29 mouse cellular contexts compared by ENCODE assay signal in the genomic region with DNA sequence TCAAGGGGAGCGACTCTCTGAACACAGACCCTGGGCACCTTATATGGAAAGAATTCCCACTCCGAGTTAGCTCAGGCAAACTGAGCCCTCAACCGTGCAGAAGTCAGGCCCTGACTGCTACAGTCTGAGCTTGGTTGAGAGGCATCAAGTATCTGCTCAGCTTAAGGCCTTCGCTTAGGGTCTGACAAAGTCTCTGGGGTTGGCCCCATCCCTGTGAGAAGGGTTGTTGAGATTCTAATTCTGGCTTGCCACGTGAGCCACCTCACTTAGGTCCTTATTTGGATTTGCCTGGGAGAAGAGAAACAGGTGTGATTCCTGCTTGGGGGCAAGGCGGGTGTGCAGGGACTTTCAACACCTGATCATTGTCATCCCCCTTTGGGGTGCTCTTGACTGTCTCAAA.
DNase-seq lines count a peak whose midpoint lies in the region; ATAC-seq and TF ChIP-seq lines count a peak whose summit lies in the region.
"Had no signal": no experiment of that assay in that cellular context is flagged by ENCODE, and none has a peak within 500 bp of the region (broad histone marks: within the 10 kb centered on the region; RNA-seq: fewer than 3 reads in every experiment).

No protein-coding gene starts in this region.

- no peak overlapping the region for H3K4me3 ChIP-seq in forebrain, embryonic 10.5 days
- no peak overlapping the region for H3K4me3 ChIP-seq in forebrain, embryonic 12.5 days (replicated peaks)
- H3K4me3 ChIP-seq in heart, embryonic 14.5 days (ENCODE audit: control insufficient read depth in 1 of 2, insufficient read depth in 1 of 2, low read depth in 1 of 2, low read length in 2 of 2), result no peak overlapping the region
- H3K4me3 ChIP-seq in heart, adult 2 months, result no peak overlapping the region
- H3K4me3 ChIP-seq in lung, embryonic 14.5 days (ENCODE audit: low read depth, low read length), result no peak overlapping the region
- no peak overlapping the region for H3K4me3 ChIP-seq in lung, postnatal 0 days (ENCODE audit: low read depth, low read length)
- H3K4me3 ChIP-seq in stomach, embryonic 16.5 days (replicated peaks; ENCODE audit: low read length), result no peak overlapping the region
- H3K4me3 ChIP-seq: embryonic facial prominence, embryonic 12.5 days; gastrocnemius, adult 2 months; hindbrain, embryonic 10.5 days; hindbrain, embryonic 15.5 days; limb, embryonic 12.5 days; liver, embryonic 15.5 days; lung, embryonic 15.5 days; midbrain, embryonic 13.5 days; neural tube, embryonic 13.5 days had no signal

- H3K9me3 ChIP-seq in forebrain, embryonic 10.5 days, result no peaks in the 10 kb centered on the region
- no peaks in the 10 kb centered on the region for H3K9me3 ChIP-seq in forebrain, embryonic 12.5 days
- no peaks in the 10 kb centered on the region for H3K9me3 ChIP-seq in heart, embryonic 14.5 days (ENCODE audit: control insufficient read depth, low read length)
- H3K9me3 ChIP-seq in lung, embryonic 14.5 days (ENCODE audit: low read depth, low read length), result no peaks in the 10 kb centered on the region
- H3K9me3 ChIP-seq in lung, postnatal 0 days (ENCODE audit: low read length), result no peaks in the 10 kb centered on the region
- no peaks in the 10 kb centered on the region for H3K9me3 ChIP-seq in stomach, embryonic 16.5 days (replicated peaks; ENCODE audit: control insufficient read depth, low read length)
- H3K9me3 ChIP-seq: embryonic facial prominence, embryonic 12.5 days; hindbrain, embryonic 10.5 days; hindbrain, embryonic 15.5 days; limb, embryonic 12.5 days; liver, embryonic 15.5 days; lung, embryonic 15.5 days; midbrain, embryonic 13.5 days; neural tube, embryonic 13.5 days had no signal

- no peak for TF ChIP-seq EP300 in heart, adult 2 months (IDR thresholded peaks at IDR 0.05; ENCODE audit: insufficient read depth, low read depth, low read length)
- TF ChIP-seq EP300 in lung, postnatal 0 days (IDR thresholded peaks at IDR 0.05), result no peak

- H3K4me2 ChIP-seq in forebrain, embryonic 12.5 days, result no peak overlapping the region
- H3K4me2 ChIP-seq in heart, embryonic 14.5 days (ENCODE audit: low read length), result no peak overlapping the region
- no peak overlapping the region for H3K4me2 ChIP-seq in lung, embryonic 14.5 days
- no peak overlapping the region for H3K4me2 ChIP-seq in lung, postnatal 0 days (replicated peaks; ENCODE audit: low read depth, low read length)
- no peak overlapping the region for H3K4me2 ChIP-seq in stomach, embryonic 16.5 days (ENCODE audit: low read depth, low read length)
- H3K4me2 ChIP-seq: embryonic facial prominence, embryonic 12.5 days; hindbrain, embryonic 15.5 days; limb, embryonic 12.5 days; liver, embryonic 15.5 days; lung, embryonic 15.5 days; midbrain, embryonic 13.5 days; neural tube, embryonic 13.5 days had no signal

- no peaks in the 10 kb centered on the region for H3K79me2 ChIP-seq in heart, adult 2 months (replicated peaks; ENCODE audit: control insufficient read depth, insufficient read depth, low read length)

- no peak for DNase-seq in forebrain, embryonic 10.5 days (ENCODE audit: extremely low spot score, low spot score)
- no peak for DNase-seq in heart, adult 2 months
- no peak for DNase-seq in lung, embryonic 14.5 days
- DNase-seq in lung, postnatal 0 days (ENCODE audit: low spot score), result no peak
- no peak for DNase-seq in Muller cell, postnatal 12 days (ENCODE audit: inconsistent ontology term)
- DNase-seq: adrenal gland, adult 8-10 months; cerebellum, adult 9-10 months; embryo, embryonic 11 days; gastrocnemius, adult 2 months; gastrocnemius, postnatal 36 days; kidney, adult 9 months; kidney, postnatal 10 days; layer of hippocampus, postnatal 36 days; thymus, adult 18-20 months; thymus, postnatal 25 days had no signal

- ATAC-seq in forebrain, embryonic 12.5 days (ENCODE audit: low FRiP score), result no peak
- ATAC-seq in heart, embryonic 14.5 days (ENCODE audit: insufficient number of reproducible peaks, insufficient read depth, low FRiP score, low read depth), result peak; percentile 65; the same call in 1 of the 2 replicates
- no peak for ATAC-seq in lung, embryonic 14.5 days (ENCODE audit: insufficient read depth)
- no peak for ATAC-seq in lung, postnatal 0 days
- ATAC-seq in stomach, embryonic 16.5 days (ENCODE audit: insufficient read depth, low FRiP score), result peak; percentile 24; the same call in 1 of the 2 replicates
- ATAC-seq: forebrain, embryonic 16.5 days; inflammation-experienced regulatory T-cells, adult 6 months; midbrain, embryonic 13.5 days had no signal

- H3K27ac ChIP-seq in forebrain, embryonic 10.5 days, result peak overlapping the region; percentile 79; the same call in 1 of the 2 replicates
- H3K27ac ChIP-seq in forebrain, embryonic 12.5 days, result no peak overlapping the region
- H3K27ac ChIP-seq in heart, embryonic 14.5 days (replicated peaks in 1 of 2; ENCODE audit: control insufficient read depth in 1 of 2, insufficient read depth in 1 of 2, low read depth in 2 of 2, low read length in 2 of 2), result peak overlapping the region; percentile 92 to 95
- no peak overlapping the region for H3K27ac ChIP-seq in heart, adult 2 months
- H3K27ac ChIP-seq in lung, embryonic 14.5 days (ENCODE audit: low read depth), result peak overlapping the region; percentile 81; the same call in 1 of the 2 replicates
- no peak overlapping the region for H3K27ac ChIP-seq in lung, postnatal 0 days (ENCODE audit: low read length)
- H3K27ac ChIP-seq in stomach, embryonic 16.5 days (ENCODE audit: low read length), result peak overlapping the region; percentile 82
- H3K27ac ChIP-seq: embryonic facial prominence, embryonic 12.5 days; gastrocnemius, adult 2 months; hindbrain, embryonic 15.5 days; liver, embryonic 15.5 days; lung, embryonic 15.5 days; macrophage; midbrain, embryonic 13.5 days; neural tube, embryonic 13.5 days had no signal

- no peak for TF ChIP-seq CTCF in heart, adult 2 months (IDR thresholded peaks at IDR 0.05)
- TF ChIP-seq CTCF in lung, embryonic 14.5 days (IDR thresholded peaks at IDR 0.05; ENCODE audit: low read depth), result no peak
- no peak for TF ChIP-seq CTCF in lung, postnatal 0 days (IDR thresholded peaks at IDR 0.05)

- H3K27me3 ChIP-seq in forebrain, embryonic 10.5 days (ENCODE audit: poor library complexity, severe bottlenecking), result peaks cover 18% of the 10 kb centered on the region
- H3K27me3 ChIP-seq in forebrain, embryonic 12.5 days, result no peaks in the 10 kb centered on the region
- no peaks in the 10 kb centered on the region for H3K27me3 ChIP-seq in heart, embryonic 14.5 days (ENCODE audit: control insufficient read depth, insufficient read depth, low read length)
- H3K27me3 ChIP-seq in heart, adult 2 months (ENCODE audit: control insufficient read depth, insufficient read depth, low read length), result no peaks in the 10 kb centered on the region
- H3K27me3 ChIP-seq in lung, embryonic 14.5 days (ENCODE audit: insufficient read depth, low read length), result no peaks in the 10 kb centered on the region
- no peaks in the 10 kb centered on the region for H3K27me3 ChIP-seq in lung, postnatal 0 days (replicated peaks; ENCODE audit: insufficient read depth, low read length)
- no peaks in the 10 kb centered on the region for H3K27me3 ChIP-seq in stomach, embryonic 16.5 days (ENCODE audit: control insufficient read depth, insufficient read depth, low read length)
- H3K27me3 ChIP-seq: hindbrain, embryonic 15.5 days; limb, embryonic 12.5 days; liver, embryonic 15.5 days; lung, embryonic 15.5 days; midbrain, embryonic 13.5 days; neural tube, embryonic 13.5 days had no signal

- H3K36me3 ChIP-seq in forebrain, embryonic 10.5 days (replicated peaks), result no peaks in the 10 kb centered on the region
- no peaks in the 10 kb centered on the region for H3K36me3 ChIP-seq in forebrain, embryonic 12.5 days (replicated peaks)
- no peaks in the 10 kb centered on the region for H3K36me3 ChIP-seq in heart, embryonic 14.5 days (ENCODE audit: control insufficient read depth, insufficient read depth, low read length)
- no peaks in the 10 kb centered on the region for H3K36me3 ChIP-seq in heart, adult 2 months (ENCODE audit: control insufficient read depth, insufficient read depth, low read length)
- H3K36me3 ChIP-seq in lung, embryonic 14.5 days (ENCODE audit: insufficient read depth), result no peaks in the 10 kb centered on the region
- no peaks in the 10 kb centered on the region for H3K36me3 ChIP-seq in lung, postnatal 0 days (ENCODE audit: insufficient read depth, low read length)
- H3K36me3 ChIP-seq in stomach, embryonic 16.5 days (ENCODE audit: control insufficient read depth, insufficient read depth, low read length), result no peaks in the 10 kb centered on the region
- H3K36me3 ChIP-seq: embryonic facial prominence, embryonic 12.5 days; hindbrain, embryonic 10.5 days; hindbrain, embryonic 15.5 days; liver, embryonic 15.5 days; lung, embryonic 15.5 days; midbrain, embryonic 13.5 days; neural tube, embryonic 13.5 days had no signal

- H3K4me1 ChIP-seq in forebrain, embryonic 10.5 days, result peaks cover 95% of the 10 kb centered on the region
- peaks cover 49% of the 10 kb centered on the region for H3K4me1 ChIP-seq in forebrain, embryonic 12.5 days
- peaks cover 52 to 74% of the 10 kb centered on the region in 2 experiments for H3K4me1 ChIP-seq in heart, embryonic 14.5 days (ENCODE audit: control insufficient read depth in 2 of 2, insufficient read depth in 2 of 2, low read length in 2 of 2)
- H3K4me1 ChIP-seq in heart, adult 2 months (ENCODE audit: control insufficient read depth, insufficient read depth, low read length), result no peaks in the 10 kb centered on the region; the same call in 1 of the 2 replicates
- peaks cover 35% of the 10 kb centered on the region for H3K4me1 ChIP-seq in lung, embryonic 14.5 days (ENCODE audit: insufficient read depth)
- H3K4me1 ChIP-seq in lung, postnatal 0 days (ENCODE audit: insufficient read depth, low read depth, low read length), result peaks cover 2% of the 10 kb centered on the region; the same call in 1 of the 2 replicates
- H3K4me1 ChIP-seq in stomach, embryonic 16.5 days (ENCODE audit: control insufficient read depth, insufficient read depth, low read length), result peaks cover 31% of the 10 kb centered on the region
- H3K4me1 ChIP-seq: liver, embryonic 15.5 days had no signal

- no peak for TF ChIP-seq POLR2A in heart, adult 2 months (IDR thresholded peaks at IDR 0.05; ENCODE audit: insufficient read depth, low read depth, low read length)

- WGBS in forebrain, embryonic 10.5 days, result 83% methylated on average over 6 of the region's 6 CpGs
- WGBS in forebrain, embryonic 12.5 days, result 88% methylated on average over 6 of the region's 6 CpGs
- WGBS in heart, embryonic 14.5 days, result 36% methylated on average over 6 of the region's 6 CpGs
- 71% methylated on average over 6 of the region's 6 CpGs for WGBS in heart, adult 2 months
- 68% methylated on average over 6 of the region's 6 CpGs for WGBS in lung, embryonic 14.5 days
- 65% methylated on average over 6 of the region's 6 CpGs for WGBS in lung, postnatal 0 days
- 76% methylated on average over 6 of the region's 6 CpGs for WGBS in stomach, embryonic 16.5 days

- H3K9ac ChIP-seq in forebrain, embryonic 12.5 days, result no peak overlapping the region
- peak overlapping the region; percentile 42; the same call in 1 of the 2 replicates for H3K9ac ChIP-seq in heart, embryonic 14.5 days (ENCODE audit: low read length)
- H3K9ac ChIP-seq in heart, adult 2 months (ENCODE audit: low read depth, low read length), result no peak overlapping the region
- no peak overlapping the region for H3K9ac ChIP-seq in lung, embryonic 14.5 days
- H3K9ac ChIP-seq in lung, postnatal 0 days (replicated peaks; ENCODE audit: low read depth), result no peak overlapping the region
- H3K9ac ChIP-seq in stomach, embryonic 16.5 days (ENCODE audit: low read length), result no peak overlapping the region
- H3K9ac ChIP-seq: embryonic facial prominence, embryonic 12.5 days; hindbrain, embryonic 15.5 days; limb, embryonic 12.5 days; liver, embryonic 15.5 days; lung, embryonic 15.5 days; midbrain, embryonic 13.5 days; neural tube, embryonic 13.5 days had no signal

- intact Hi-C loops in heart, adult 2 months (cut with DNase I), result no loop called here

Comparison
In these comparisons a context has a peak if more than half of its experiments do, and no peak if none do; other contexts are left out.
1. H3K27ac ChIP-seq: peak in forebrain, embryonic 10.5 days (single experiment), heart, embryonic 14.5 days (2 of 2), lung, embryonic 14.5 days (single experiment) and stomach, embryonic 16.5 days (single experiment); none in forebrain, embryonic 12.5 days (single experiment), heart, adult 2 months (single experiment) and lung, postnatal 0 days (single experiment).
2. ATAC-seq: peak in heart, embryonic 14.5 days (single experiment) and stomach, embryonic 16.5 days (single experiment); none in forebrain, embryonic 12.5 days (single experiment), lung, embryonic 14.5 days (single experiment) and lung, postnatal 0 days (single experiment).